Mouse (Mus musculus): Measurements from ENCODE around the gene Hoxa9. TPM values are rescaled to one million over a fixed set of nuclear protein-coding genes. Genes with fewer than 3 reads are reported as not detected.
A peak's percentile ranks its signal among the peaks of the same experiment; 100 is the strongest.

Hoxa9 gene
- polyA plus RNA-seq, 1 experiment from 2014 or later = 0.54 TPM

DNA sequence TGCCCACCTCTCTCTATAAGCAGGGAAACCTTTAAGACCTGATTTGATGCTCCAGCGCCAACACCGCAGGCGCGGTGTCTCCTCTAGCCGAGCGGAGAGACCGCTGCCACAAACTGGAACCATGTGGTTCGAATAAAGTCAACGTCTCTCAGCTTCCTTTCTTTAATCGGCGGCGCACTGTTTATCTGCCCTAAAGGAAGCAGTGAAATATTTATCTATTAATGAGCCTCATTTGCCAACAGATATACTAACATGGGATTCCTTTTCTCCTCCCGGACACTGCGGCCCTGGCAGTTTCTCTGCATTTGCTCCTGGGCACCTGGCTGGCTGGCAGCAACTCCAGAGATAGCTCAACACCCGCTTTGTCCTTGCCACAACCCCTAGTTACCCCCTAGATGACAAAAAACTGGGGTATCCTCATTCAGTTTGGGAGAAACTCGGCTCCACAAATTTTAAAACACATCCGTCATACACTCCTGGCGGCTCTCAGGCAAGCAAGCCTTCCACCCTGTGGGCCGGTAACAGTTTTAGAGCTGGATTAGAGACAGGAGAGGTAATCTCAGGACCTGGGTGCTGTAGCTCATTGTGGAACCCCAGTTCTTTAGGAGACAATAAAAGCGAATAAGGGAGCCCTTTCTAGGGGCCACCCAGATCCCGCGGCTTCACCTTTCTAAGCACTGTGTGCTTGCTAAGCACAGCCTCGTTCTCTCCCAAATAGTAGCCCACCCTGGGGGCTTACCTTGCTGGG is 12.8 kb downstream of the Hoxa9 start:
- WGBS = 6% methylated on average over 23 of the region's 23 CpGs
- no peaks in the 10 kb centered on the region for H3K36me3 ChIP-seq
- peaks cover 24% of the 10 kb centered on the region for H3K4me1 ChIP-seq (replicated peaks)

GRCm38 (mm10) chr6:52217459-52217768 is 13.5 kb downstream of the Hoxa9 start:
- no peaks in the 10 kb centered on the region for H3K36me3 ChIP-seq
- peak overlapping the region; percentile 28 for H3K4me3 ChIP-seq
- WGBS = 1% methylated on average over 25 of the region's 25 CpGs
- H3K9ac ChIP-seq = no peak overlapping the region
- H3K4me1 ChIP-seq (replicated peaks) = peaks cover 29% of the 10 kb centered on the region
- peaks cover 98% of the 10 kb centered on the region for H3K27me3 ChIP-seq (replicated peaks)
- no peak for ATAC-seq (ENCODE audit: insufficient number of reproducible peaks, low FRiP score)
- H3K9me3 ChIP-seq (replicated peaks) = no peaks in the 10 kb centered on the region
- H3K4me2 ChIP-seq = peak overlapping the region; percentile 51
- H3K27ac ChIP-seq (ENCODE audit: poor library complexity, severe bottlenecking) = no peak overlapping the region

More for the DNA sequence above, 12.8 kb downstream of the Hoxa9 start:
- Histone ChIP-seq H3K4me2 (no peak overlapping the region; the same call in 1 of the 2 replicates), H3K27me3 (replicated peaks) (peaks cover 98% of the 10 kb centered on the region), H3K9me3 (replicated peaks) (no peaks in the 10 kb centered on the region), H3K4me3 (peak overlapping the region; percentile 28; the same call in 1 of the 2 replicates), H3K27ac (ENCODE audit: poor library complexity, severe bottlenecking) (no peak overlapping the region), H3K9ac (no peak overlapping the region)
- ATAC-seq (ENCODE audit: insufficient number of reproducible peaks, low FRiP score) = no peak

DNA sequence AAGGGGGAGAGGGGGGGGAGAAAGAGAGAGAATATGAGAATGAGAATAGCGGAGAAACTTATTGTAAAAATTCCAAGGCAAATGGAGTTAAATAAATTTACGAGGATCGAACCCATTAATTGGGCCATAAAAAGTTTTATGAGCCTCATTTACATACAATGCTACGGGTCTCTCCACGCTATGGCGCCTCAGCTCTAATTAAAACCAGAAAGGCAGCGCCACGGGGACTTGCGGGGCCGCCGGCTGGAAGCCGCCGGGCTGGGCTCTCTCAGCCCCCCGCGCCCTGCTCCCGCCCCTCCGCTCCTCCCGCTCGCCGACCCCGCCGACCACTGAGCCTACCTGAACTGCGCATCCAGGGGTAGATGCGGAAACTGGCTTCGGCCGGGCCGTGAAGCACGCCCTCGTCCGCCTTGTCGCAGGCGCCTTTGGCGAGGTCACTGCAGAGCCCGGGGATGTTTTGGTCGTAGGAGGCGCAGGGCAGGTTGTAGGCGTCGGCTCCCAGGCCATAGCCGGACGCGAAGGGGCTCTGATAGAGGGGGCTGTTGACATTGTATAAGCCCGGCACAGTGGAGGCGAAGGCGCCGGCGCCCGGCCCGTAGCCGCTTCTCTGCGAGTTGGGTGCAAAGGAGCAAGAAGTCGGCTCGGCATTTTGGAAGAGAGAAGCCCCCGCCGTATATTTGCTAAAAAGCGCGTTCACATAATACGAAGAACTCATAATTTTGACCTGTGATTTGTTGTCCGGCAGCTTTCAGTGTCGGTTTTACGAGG is 14.0 kb downstream of the Hoxa9 start:
- no peak for ATAC-seq (ENCODE audit: insufficient number of reproducible peaks, low FRiP score)
- Histone ChIP-seq H3K27me3 (replicated peaks) (peaks cover 98% of the 10 kb centered on the region), H3K4me3 (peak overlapping the region; percentile 28), H3K9ac (no peak overlapping the region), H3K4me1 (replicated peaks) (peaks cover 25% of the 10 kb centered on the region), H3K4me2 (peak overlapping the region; percentile 51), H3K36me3 (no peaks in the 10 kb centered on the region), H3K27ac (ENCODE audit: poor library complexity, severe bottlenecking) (no peak overlapping the region), H3K9me3 (replicated peaks) (no peaks in the 10 kb centered on the region)
- WGBS = 3% methylated on average over 60 of the region's 60 CpGs

DNA sequence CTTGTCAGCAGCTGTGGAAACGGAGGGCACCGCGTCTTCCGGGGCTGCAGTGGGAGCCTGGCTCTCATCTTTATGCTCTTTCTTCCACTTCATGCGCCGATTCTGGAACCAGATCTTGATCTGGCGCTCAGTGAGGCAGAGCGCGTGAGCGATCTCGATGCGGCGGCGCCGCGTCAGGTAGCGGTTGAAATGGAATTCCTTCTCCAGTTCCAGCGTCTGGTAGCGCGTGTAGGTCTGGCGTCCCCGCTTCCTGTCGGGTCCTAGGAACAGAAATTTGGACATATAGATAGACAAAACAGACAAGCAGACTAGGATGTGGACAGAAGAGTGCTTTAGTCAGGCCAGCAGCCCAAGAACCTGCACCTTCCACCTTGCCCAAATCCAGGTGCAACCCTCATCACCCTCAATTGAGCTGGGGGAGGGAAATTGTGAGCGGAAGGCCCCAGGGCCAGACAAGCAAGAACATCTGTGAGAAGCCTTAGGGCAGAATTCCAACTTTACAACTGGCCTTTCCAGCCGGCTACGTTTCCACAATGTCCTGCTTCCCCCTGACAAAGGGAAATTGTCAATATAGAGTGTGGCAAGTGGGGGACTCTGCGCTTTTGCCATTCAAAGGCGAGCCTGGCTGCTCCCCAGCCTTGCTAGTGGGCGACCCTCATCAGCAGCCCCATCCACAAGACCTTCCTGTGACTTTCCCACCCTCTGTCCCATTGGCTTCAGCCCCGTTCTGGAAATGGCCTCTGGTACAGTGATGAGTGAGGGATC is 14.9 kb downstream of the Hoxa9 start:
- Histone ChIP-seq H3K4me1 (replicated peaks) (peaks cover 18% of the 10 kb centered on the region), H3K27ac (ENCODE audit: poor library complexity, severe bottlenecking) (no peak overlapping the region), H3K27me3 (replicated peaks) (peaks cover 98% of the 10 kb centered on the region), H3K9ac (no peak overlapping the region), H3K4me2 (no peak overlapping the region), H3K36me3 (no peaks in the 10 kb centered on the region), H3K9me3 (replicated peaks) (no peaks in the 10 kb centered on the region), H3K4me3 (no peak overlapping the region)
- WGBS = 2% methylated on average over 30 of the region's 30 CpGs
- no peak for ATAC-seq (ENCODE audit: insufficient number of reproducible peaks, low FRiP score)

DNA sequence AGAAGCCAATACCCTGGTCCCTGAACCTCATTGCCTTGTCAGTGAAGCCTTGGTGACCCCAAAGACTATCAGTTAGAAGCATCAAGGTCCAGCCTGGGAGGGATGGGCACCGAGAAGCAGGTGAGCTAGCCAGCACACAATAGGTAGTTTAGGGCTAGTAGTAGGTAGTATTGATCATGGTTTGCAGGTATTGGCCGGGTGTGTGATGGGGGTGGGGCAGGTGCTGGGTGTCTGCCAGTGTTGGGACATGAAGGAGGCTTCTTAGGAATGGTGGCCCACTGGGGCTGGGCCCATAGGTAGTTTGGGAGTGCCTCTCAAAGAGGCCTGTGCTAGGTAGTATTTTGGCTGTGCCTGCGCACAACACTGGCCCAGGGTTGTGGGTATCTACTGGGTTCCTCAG is 15.8 kb downstream of the Hoxa9 start:
- peaks cover 96% of the 10 kb centered on the region for H3K27me3 ChIP-seq (replicated peaks)
- H3K36me3 ChIP-seq = no peaks in the 10 kb centered on the region
- no peak overlapping the region for H3K27ac ChIP-seq (ENCODE audit: poor library complexity, severe bottlenecking)
- H3K4me2 ChIP-seq = no peak overlapping the region
- H3K4me3 ChIP-seq = no peak overlapping the region
- 13% methylated on average over 3 of the region's 3 CpGs for WGBS
- H3K9me3 ChIP-seq (replicated peaks) = no peaks in the 10 kb centered on the region
- H3K9ac ChIP-seq = no peak overlapping the region
- ATAC-seq (ENCODE audit: insufficient number of reproducible peaks, low FRiP score) = no peak
- H3K4me1 ChIP-seq (replicated peaks) = peaks cover 18% of the 10 kb centered on the region

DNA sequence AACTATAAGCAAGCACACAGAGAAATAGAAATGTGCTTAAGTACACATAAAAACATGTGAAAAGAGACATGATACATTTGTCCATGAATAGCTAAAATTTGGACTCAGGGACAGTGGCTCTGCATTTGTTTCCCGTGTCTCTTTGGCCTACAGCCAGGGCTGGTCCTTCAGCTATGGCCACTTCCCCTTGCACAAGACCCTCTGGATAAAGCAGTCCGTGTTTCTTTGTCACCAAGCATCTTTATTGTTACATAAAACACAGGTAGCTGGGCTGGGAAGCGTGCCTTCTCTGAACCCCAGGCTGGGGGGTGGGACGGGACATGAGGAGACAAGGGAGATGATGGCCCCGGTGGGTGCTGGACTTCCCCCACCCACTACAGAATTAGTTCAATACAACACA is 16.6 kb downstream of the Hoxa9 start:
- no peaks in the 10 kb centered on the region for H3K9me3 ChIP-seq (replicated peaks)
- 10% methylated on average over 5 of the region's 5 CpGs for WGBS
- no peaks in the 10 kb centered on the region for H3K36me3 ChIP-seq
- no peak for ATAC-seq (ENCODE audit: insufficient number of reproducible peaks, low FRiP score)
- peaks cover 18% of the 10 kb centered on the region for H3K4me1 ChIP-seq (replicated peaks)
- H3K27ac ChIP-seq (ENCODE audit: poor library complexity, severe bottlenecking) = no peak overlapping the region
- H3K4me3 ChIP-seq = no peak overlapping the region
- no peak overlapping the region for H3K4me2 ChIP-seq
- H3K9ac ChIP-seq = no peak overlapping the region
- H3K27me3 ChIP-seq (replicated peaks) = peaks cover 96% of the 10 kb centered on the region

- H3K36me3 ChIP-seq = no peaks in the 10 kb centered on the region
- peaks cover 96% of the 10 kb centered on the region for H3K27me3 ChIP-seq (replicated peaks)
- no peak for ATAC-seq (ENCODE audit: insufficient number of reproducible peaks, low FRiP score)
- H3K9ac ChIP-seq = no peak within 1 kb of the TSS
- H3K27ac ChIP-seq (ENCODE audit: poor library complexity, severe bottlenecking) = no peak within 1 kb of the TSS
- peak within 1 kb of the TSS; percentile 30 for H3K4me3 ChIP-seq
- H3K4me1 ChIP-seq (replicated peaks) = peaks cover 24% of the 10 kb centered on the region
- peak within 1 kb of the TSS; percentile 51 for H3K4me2 ChIP-seq
- H3K9me3 ChIP-seq (replicated peaks) = no peaks in the 10 kb centered on the region
- 2% methylated on average over 38 of the region's 38 CpGs for WGBS
Measured at GRCm38 (mm10) chr6:52213119-52213986, 17.5 kb downstream of the Hoxa9 start, which contains the start of the genes Hoxa3 and Gm28308. Hoxa3 (minus strand) TSS chr6:52213336. Gm28308 (minus strand) TSS chr6:52213339.

GRCm38 (mm10) chr6:52212556-52213118 is 18.3 kb downstream of the Hoxa9 start:
- H3K36me3 ChIP-seq = no peaks in the 10 kb centered on the region
- peak overlapping the region; percentile 30 for H3K4me3 ChIP-seq
- no peak overlapping the region for H3K27ac ChIP-seq (ENCODE audit: poor library complexity, severe bottlenecking)
- H3K4me2 ChIP-seq = peak overlapping the region; percentile 51
- H3K27me3 ChIP-seq (replicated peaks) = peaks cover 96% of the 10 kb centered on the region
- WGBS = 2% methylated on average over 22 of the region's 22 CpGs
- peaks cover 25% of the 10 kb centered on the region for H3K4me1 ChIP-seq (replicated peaks)
- H3K9ac ChIP-seq = no peak overlapping the region
- H3K9me3 ChIP-seq (replicated peaks) = no peaks in the 10 kb centered on the region
- no peak for ATAC-seq (ENCODE audit: insufficient number of reproducible peaks, low FRiP score)

DNA sequence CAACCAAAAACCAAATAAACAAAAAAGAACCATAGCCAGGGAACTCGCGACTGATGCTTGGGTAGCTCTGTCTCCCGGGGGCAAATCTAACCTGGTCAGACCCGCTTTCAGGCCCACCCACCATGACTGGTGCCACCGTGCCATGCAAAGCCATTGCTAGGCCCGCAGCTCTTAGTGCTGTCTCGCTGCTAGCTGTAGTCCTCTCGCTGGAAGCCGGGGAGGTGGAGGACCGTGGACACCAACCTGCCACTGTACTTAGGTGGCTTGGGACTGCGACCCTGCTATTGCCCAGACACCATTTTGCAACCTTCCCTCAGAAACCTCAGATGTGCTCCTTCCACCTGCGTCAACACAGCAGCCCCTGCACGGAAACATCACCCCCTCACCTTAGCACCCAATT is 18.9 kb downstream of the Hoxa9 start:
- Histone ChIP-seq H3K4me2 (no peak overlapping the region), H3K27me3 (replicated peaks) (peaks cover 96% of the 10 kb centered on the region), H3K9ac (no peak overlapping the region), H3K4me3 (no peak overlapping the region), H3K27ac (ENCODE audit: poor library complexity, severe bottlenecking) (no peak overlapping the region), H3K36me3 (no peaks in the 10 kb centered on the region), H3K4me1 (replicated peaks) (peaks cover 19% of the 10 kb centered on the region), H3K9me3 (replicated peaks) (no peaks in the 10 kb centered on the region)
- WGBS = 4% methylated on average over 13 of the region's 13 CpGs
- ATAC-seq (ENCODE audit: insufficient number of reproducible peaks, low FRiP score) = no peak
